Comparison of ENCODE assay signal across 30 mouse cellular contexts in genomic region chr11:74419601-74420000, GRCm38 (mm10). TPM values are rescaled to one million over a fixed set of nuclear protein-coding genes. Genes with fewer than 3 reads are reported as not detected.
"Had no signal": no experiment of that assay in that cellular context is flagged by ENCODE, and none has a peak within 500 bp of the region (broad histone marks: within the 10 kb centered on the region; RNA-seq: fewer than 3 reads in every experiment).

No protein-coding gene starts in this region.

- H3K9me3 ChIP-seq: heart, embryonic 13.5 days; heart, embryonic 15.5 days; hindbrain, embryonic 10.5 days; hindbrain, embryonic 12.5 days; intestine, embryonic 15.5 days; limb, embryonic 10.5 days; limb, embryonic 12.5 days had no signal

- H3K27ac ChIP-seq: gastrocnemius, adult 2 months; heart, adult 2 months; heart, embryonic 13.5 days; heart, embryonic 15.5 days; hindbrain, embryonic 10.5 days; hindbrain, embryonic 12.5 days; hindbrain, embryonic 14.5 days; intestine, embryonic 15.5 days; layer of hippocampus, adult 2 months; left cerebral cortex, adult 2 months; limb, embryonic 10.5 days; limb, embryonic 12.5 days had no signal

- H3K4me1 ChIP-seq: heart, embryonic 15.5 days; hindbrain, embryonic 10.5 days; hindbrain, embryonic 12.5 days; limb, embryonic 10.5 days had no signal

- DNase-seq: gastrocnemius, adult 2 months; gastrocnemius, postnatal 10 days; gastrocnemius, postnatal 25 days; heart, adult 2 months; heart, postnatal 4 days; kidney, adult 18-20 months; kidney, adult 8-10 months; kidney, postnatal 10 days; kidney, postnatal 4 days; liver had no signal

- H3K4me3 ChIP-seq: gastrocnemius, adult 2 months; heart, adult 2 months; heart, embryonic 13.5 days; heart, embryonic 15.5 days; hindbrain, embryonic 10.5 days; hindbrain, embryonic 12.5 days; intestine, embryonic 15.5 days; layer of hippocampus, adult 2 months; left cerebral cortex, adult 2 months; limb, embryonic 10.5 days; limb, embryonic 12.5 days had no signal

- H3K36me3 ChIP-seq: heart, embryonic 15.5 days; hindbrain, embryonic 10.5 days; hindbrain, embryonic 12.5 days; intestine, embryonic 15.5 days; limb, embryonic 10.5 days; limb, embryonic 12.5 days had no signal

- H3K9ac ChIP-seq: heart, embryonic 13.5 days; heart, embryonic 15.5 days; hindbrain, embryonic 12.5 days; hindbrain, embryonic 14.5 days; intestine, embryonic 15.5 days; limb, embryonic 12.5 days had no signal

- H3K4me2 ChIP-seq: heart, embryonic 11.5 days; heart, embryonic 13.5 days; heart, embryonic 15.5 days; hindbrain, embryonic 12.5 days; hindbrain, embryonic 14.5 days; intestine, embryonic 15.5 days; limb, embryonic 12.5 days; liver, embryonic 11.5 days had no signal

- H3K27me3 ChIP-seq: heart, embryonic 13.5 days; heart, embryonic 15.5 days; hindbrain, embryonic 12.5 days; intestine, embryonic 15.5 days; limb, embryonic 12.5 days had no signal

- ATAC-seq: hindbrain, embryonic 16.5 days; inflammation-experienced regulatory T-cells, adult 6 months; intestine, embryonic 15.5 days; intestine, postnatal 0 days had no signal

RNA-seq across cellular contexts. Expression of gene Olfr412, which starts 57.7 kb away (rescaled TPM):
- polyA plus RNA-seq: frontal cortex, adult 2 months; heart, adult 2 months; heart, embryonic 11.5 days; heart, embryonic 13.5 days; heart, embryonic 15.5 days; heart, postnatal 0 days; hindbrain, embryonic 10.5 days; hindbrain, embryonic 12.5 days; hindbrain, embryonic 14.5 days; hindbrain, embryonic 16.5 days; inflammation-experienced regulatory T-cells, adult 6 months; intestine, embryonic 15.5 days; intestine, postnatal 0 days; kidney, embryonic 14.5 days; kidney, embryonic 16.5 days; limb, embryonic 10.5 days; limb, embryonic 12.5 days; limb, embryonic 14.5 days; liver, embryonic 11.5 days had no signal
